Mouse (Mus musculus) G1E (cell line): ENCODE data around the gene Cdc42ep1.

Experiments
- CTCF ChIP-seq: IDR thresholded peaks from 2 replicates; pipeline ENCODE4 v1.5.1; 2012; ENCODE audit warnings: low read depth, low read length, inconsistent platforms, mixed read lengths
- GATA1 ChIP-seq: IDR thresholded peaks from 2 replicates; pipeline ENCODE4 v1.6.1; 2012; ENCODE audit warnings: borderline replicate concordance, low read length, inconsistent platforms, mixed read lengths
- POLR2AphosphoS5 ChIP-seq: IDR thresholded peaks from 2 replicates; pipeline ENCODE4 v1.6.1; 2012; ENCODE audit warnings: low read depth, low read length, inconsistent platforms; ENCODE audit not compliant: insufficient replicate concordance
- TAL1 ChIP-seq: conservative IDR thresholded peaks from 2 replicates; pipeline ENCODE4 v1.6.1; 2012; ENCODE audit warnings: low read depth, low read length, inconsistent platforms, mixed read lengths

GRCm38 (mm10) chr15:78803499-78803900 lies 38.9 kb upstream of the Cdc42ep1 start:
- TF ChIP-seq TAL1 (no peak), CTCF (no peak), GATA1 (no peak), POLR2AphosphoS5 (no peak)
